In the genomic region with DNA sequence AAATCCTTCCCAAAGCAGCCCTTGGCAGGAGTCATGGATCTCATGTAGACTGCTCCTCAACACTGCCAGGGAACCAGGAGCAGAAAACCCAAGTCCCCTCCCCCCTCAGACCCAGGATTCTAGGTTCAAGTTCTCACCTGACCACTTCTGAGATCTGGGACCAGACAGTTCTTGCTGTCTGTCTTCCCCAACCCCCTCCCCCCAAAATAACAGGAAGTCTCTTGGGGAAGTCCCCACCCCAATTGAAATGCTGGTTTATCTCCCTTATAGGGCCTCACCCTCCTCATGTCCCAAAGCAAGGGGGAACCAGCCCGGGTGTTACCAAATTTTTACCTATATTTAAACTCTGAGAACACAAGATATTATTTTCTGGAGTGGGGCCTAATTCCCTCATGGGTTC, we compare ENCODE assay signal across 9 mouse cellular contexts. TPM values are rescaled to one million over a fixed set of nuclear protein-coding genes. Genes with fewer than 3 reads are reported as not detected.
DNase-seq lines count a peak whose midpoint lies in the region; ATAC-seq and TF ChIP-seq lines count a peak whose summit lies in the region.
"Had no signal": no experiment of that assay in that cellular context is flagged by ENCODE, and none has a peak within 500 bp of the region (broad histone marks: within the 10 kb centered on the region; RNA-seq: fewer than 3 reads in every experiment).

No protein-coding gene starts in this region.

- H3K4me1 ChIP-seq in lung, embryonic 15.5 days = peaks cover 36% of the 10 kb centered on the region
- H3K4me1 ChIP-seq in lung, adult 2 months (ENCODE audit: control insufficient read depth, insufficient read depth, low read length) = peaks cover 18% of the 10 kb centered on the region
- H3K4me1 ChIP-seq in bone marrow macrophage, adult 2 months (ENCODE audit: control insufficient read depth, insufficient read depth, low read length) = peaks cover 14% of the 10 kb centered on the region
- H3K4me1 ChIP-seq in limb, embryonic 10.5 days = peaks cover 51% of the 10 kb centered on the region

- no peaks in the 10 kb centered on the region for H3K9me3 ChIP-seq in lung, embryonic 15.5 days
- no peaks in the 10 kb centered on the region for H3K9me3 ChIP-seq in limb, embryonic 10.5 days (replicated peaks)

- no peak for TF ChIP-seq POLR2A in lung, adult 2 months (IDR thresholded peaks at IDR 0.05; ENCODE audit: borderline replicate concordance, extremely low read depth, low read depth, low read length)
- TF ChIP-seq POLR2A in bone marrow macrophage, adult 2 months (IDR thresholded peaks at IDR 0.05; ENCODE audit: borderline replicate concordance, low read depth, low read length) = no peak

- peak overlapping the region; percentile 60 for H3K4me3 ChIP-seq in lung, embryonic 15.5 days
- no peak overlapping the region for H3K4me3 ChIP-seq in lung, adult 2 months (replicated peaks; ENCODE audit: extremely low read depth, low read depth, low read length)
- no peak overlapping the region for H3K4me3 ChIP-seq in bone marrow macrophage, adult 2 months (ENCODE audit: insufficient read depth, low read length)
- peak overlapping the region; percentile 80 for H3K4me3 ChIP-seq in limb, embryonic 10.5 days

- WGBS in lung, embryonic 15.5 days = 42% methylated on average over 1 of the region's 1 CpGs
- 15% methylated on average over 1 of the region's 1 CpGs for WGBS in lung, adult 2 months
- 71% methylated on average over 1 of the region's 1 CpGs for WGBS in limb, embryonic 10.5 days

- DNase-seq in lung, adult 2 months = no peak
- no peak for DNase-seq in limb, embryonic 10.5 days (ENCODE audit: low spot score)
- DNase-seq in retina, embryonic 14.5 days (ENCODE audit: low spot score) = peak; percentile 32
- no peak for DNase-seq in c-Kit-positive CD71-positive TER-119-positive erythroid progenitor cells, embryonic 14.5 days (ENCODE audit: low spot score)
- DNase-seq in adrenal gland, postnatal 14 days = no peak

- H3K27ac ChIP-seq in lung, embryonic 15.5 days = peak overlapping the region; percentile 89; the same call in 1 of the 2 replicates
- H3K27ac ChIP-seq in bone marrow macrophage, adult 2 months (ENCODE audit: insufficient read depth, low read depth, low read length) = peak overlapping the region; percentile 70
- H3K27ac ChIP-seq in limb, embryonic 10.5 days = peak overlapping the region; percentile 89

- no peak for ATAC-seq in lung, embryonic 15.5 days (ENCODE audit: borderline replicate concordance, extremely low read depth, low FRiP score, low TSS enrichment)

- H3K4me2 ChIP-seq in lung, embryonic 15.5 days = peak overlapping the region; percentile 81

- TF ChIP-seq CTCF in lung, adult 2 months (IDR thresholded peaks at IDR 0.05; ENCODE audit: insufficient read depth, low read length) = no peak
- TF ChIP-seq CTCF in bone marrow macrophage, adult 2 months (IDR thresholded peaks at IDR 0.05; ENCODE audit: low read depth, low read length) = no peak

- H3K27me3 ChIP-seq in lung, embryonic 15.5 days = no peaks in the 10 kb centered on the region
- no peaks in the 10 kb centered on the region for H3K27me3 ChIP-seq in limb, embryonic 10.5 days (ENCODE audit: low read depth, poor library complexity, severe bottlenecking)

- H3K9ac ChIP-seq in lung, embryonic 15.5 days = no peak overlapping the region

- H3K36me3 ChIP-seq in lung, embryonic 15.5 days = no peaks in the 10 kb centered on the region
- no peaks in the 10 kb centered on the region for H3K36me3 ChIP-seq in limb, embryonic 10.5 days

RNA-seq across cellular contexts. Expression of gene Arhgef1, which starts 0.9 kb away (rescaled TPM):
- 115 and 128 TPM in 2 replicates for polyA plus RNA-seq in lung, embryonic 15.5 days (2015; fragmentation: Nextera tagmentation; extraction: Ambion mirVana)
- 360 and 365 TPM in 2 replicates for polyA plus RNA-seq in lung, adult 2 months (2012; rRNA removed)
- polyA plus RNA-seq in bone marrow macrophage, adult 2 months (2012; ENCODE audit: insufficient read depth, insufficient read length, missing spikeins) = 197 and 204 TPM in 2 replicates
- polyA plus RNA-seq in limb, embryonic 10.5 days (2016; fragmentation: Nextera tagmentation; extraction: Ambion mirVana) = 77.1 and 100 TPM in 2 replicates
- total RNA-seq in adrenal gland, postnatal 14 days (2021) = 94.9 and 164 TPM in 2 replicates

RNA-seq across cellular contexts. Expression of gene Cd79a, which starts 4.7 kb away (rescaled TPM):
- polyA plus RNA-seq in lung, embryonic 15.5 days (2015; fragmentation: Nextera tagmentation; extraction: Ambion mirVana) = 0.25 and 0.52 TPM in 2 replicates
- polyA plus RNA-seq in lung, adult 2 months (2012; rRNA removed) = 49.6 and 61.7 TPM in 2 replicates
- not detected in 2 replicates for polyA plus RNA-seq in bone marrow macrophage, adult 2 months (2012; ENCODE audit: insufficient read depth, insufficient read length, missing spikeins)
- polyA plus RNA-seq in limb, embryonic 10.5 days (2016; fragmentation: Nextera tagmentation; extraction: Ambion mirVana) = 0.31 and 0.36 TPM in 2 replicates
- total RNA-seq in adrenal gland, postnatal 14 days (2021) = 6.0 and 35.0 TPM in 2 replicates
- total RNA-seq: hematopoietic stem cell, adult 5-6 weeks had no signal

RNA-seq across cellular contexts. Expression of gene Rps19, which starts 17.7 kb away (rescaled TPM):
- polyA plus RNA-seq in lung, embryonic 15.5 days (2015; fragmentation: Nextera tagmentation; extraction: Ambion mirVana) = 2,408 and 2,762 TPM in 2 replicates
- 429 and 452 TPM in 2 replicates for polyA plus RNA-seq in lung, adult 2 months (2012; rRNA removed)
- 1,580 and 1,635 TPM in 2 replicates for polyA plus RNA-seq in bone marrow macrophage, adult 2 months (2012; ENCODE audit: insufficient read depth, insufficient read length, missing spikeins)
- 2,143 and 2,281 TPM in 2 replicates for polyA plus RNA-seq in limb, embryonic 10.5 days (2016; fragmentation: Nextera tagmentation; extraction: Ambion mirVana)
- total RNA-seq in adrenal gland, postnatal 14 days (2021) = 750 and 933 TPM in 2 replicates

RNA-seq across cellular contexts. Expression of gene Dmrtc2, which starts 32.0 kb away (rescaled TPM):
- polyA plus RNA-seq in lung, embryonic 15.5 days (2015; fragmentation: Nextera tagmentation; extraction: Ambion mirVana) = not detected in 2 replicates
- not detected in 2 replicates for polyA plus RNA-seq in lung, adult 2 months (2012; rRNA removed)
- polyA plus RNA-seq in bone marrow macrophage, adult 2 months (2012; ENCODE audit: insufficient read depth, insufficient read length, missing spikeins) = not detected in 2 replicates
- not detected in 2 replicates for polyA plus RNA-seq in limb, embryonic 10.5 days (2016; fragmentation: Nextera tagmentation; extraction: Ambion mirVana)
- total RNA-seq in adrenal gland, postnatal 14 days (2021) = not detected in 2 replicates
- total RNA-seq: hematopoietic stem cell, adult 5-6 weeks had no signal
- polyA plus RNA-seq: stomach, embryonic 14.5 days had no signal

RNA-seq across cellular contexts. Expression of gene Lypd4, which starts 32.1 kb away (rescaled TPM):
- polyA plus RNA-seq in lung, embryonic 15.5 days (2015; fragmentation: Nextera tagmentation; extraction: Ambion mirVana) = not detected in 2 replicates
- polyA plus RNA-seq in lung, adult 2 months (2012; rRNA removed) = not detected in 2 replicates
- polyA plus RNA-seq in bone marrow macrophage, adult 2 months (2012; ENCODE audit: insufficient read depth, insufficient read length, missing spikeins) = not detected in 2 replicates
- not detected in 2 replicates for polyA plus RNA-seq in limb, embryonic 10.5 days (2016; fragmentation: Nextera tagmentation; extraction: Ambion mirVana)
- not detected in 2 replicates for total RNA-seq in adrenal gland, postnatal 14 days (2021)
- total RNA-seq: hematopoietic stem cell, adult 5-6 weeks had no signal
- polyA plus RNA-seq: stomach, embryonic 14.5 days had no signal

Comparison
In these comparisons a context has a peak if more than half of its experiments do, and no peak if none do; other contexts are left out.
1. H3K4me3 ChIP-seq: peak in lung, embryonic 15.5 days (single experiment) and limb, embryonic 10.5 days (single experiment); none in lung, adult 2 months (single experiment) and bone marrow macrophage, adult 2 months (single experiment).
2. RNA of gene Cd79a, which starts 4.7 kb away (polyA plus RNA-seq): 49.6 to 61.7 TPM in lung, adult 2 months; 0.25 to 0.52 TPM in lung, embryonic 15.5 days, 0.31 to 0.36 TPM in limb, embryonic 10.5 days and not detected in bone marrow macrophage, adult 2 months; every median in the first group is over 10 times any median in the second.
3. Peak in every context shown above with its lines, with median percentiles within 50 percentile points of each other: H3K27ac ChIP-seq.